Mouse (Mus musculus): ENCODE measurements at regions not wholly inside any gene's neighbourhood (a gene's known extent, or its start where the extent isn't known, plus 50 kb on each side); places are given as distances from the start of the nearest gene placed in this dataset.
"Not testable (repeated sequence)": the region's sequence is repeated elsewhere in the genome, so short reads cannot be mapped to it uniquely, and the experiment has no call there.

GRCm38 (mm10) chr12:77089624-77090278, 127.8 kb upstream of the Max start:
- no peaks in the 10 kb centered on the region for H3K36me3 ChIP-seq (ENCODE audit: control insufficient read depth, insufficient read depth)
- no peak overlapping the region for H3K27ac ChIP-seq (ENCODE audit: low read length)
- 55% methylated on average over 6 of the region's 6 CpGs for WGBS
- H3K4me2 ChIP-seq (ENCODE audit: low read depth, low read length): no peak overlapping the region
- ATAC-seq (replicated peaks; ENCODE audit: extremely low read depth, insufficient read depth, low FRiP score): no peak
- peaks cover 12% of the 10 kb centered on the region for H3K4me1 ChIP-seq (ENCODE audit: control insufficient read depth, insufficient read depth, low read length)
- H3K9me3 ChIP-seq (replicated peaks; ENCODE audit: control insufficient read depth, low read length): no peaks in the 10 kb centered on the region
- no peaks in the 10 kb centered on the region for H3K27me3 ChIP-seq (ENCODE audit: control insufficient read depth, insufficient read depth, low read length)
- no peak overlapping the region for H3K4me3 ChIP-seq (ENCODE audit: low read length)
- no peak overlapping the region for H3K9ac ChIP-seq (ENCODE audit: low read length)

GRCm38 (mm10) chr12:77088452-77088851, 126.5 kb upstream of the Max start:
- H3K4me2 ChIP-seq (ENCODE audit: low read depth, low read length): no peak overlapping the region
- no peak for ATAC-seq (replicated peaks; ENCODE audit: extremely low read depth, insufficient read depth, low FRiP score)
- H3K9ac ChIP-seq (ENCODE audit: low read length): no peak overlapping the region
- WGBS: 62% methylated on average over 2 of the region's 2 CpGs
- peaks cover 9% of the 10 kb centered on the region for H3K4me1 ChIP-seq (ENCODE audit: control insufficient read depth, insufficient read depth, low read length)
- H3K27ac ChIP-seq (ENCODE audit: low read length): no peak overlapping the region
- no peaks in the 10 kb centered on the region for H3K9me3 ChIP-seq (replicated peaks; ENCODE audit: control insufficient read depth, low read length)
- H3K36me3 ChIP-seq (ENCODE audit: control insufficient read depth, insufficient read depth): no peaks in the 10 kb centered on the region
- no peaks in the 10 kb centered on the region for H3K27me3 ChIP-seq (ENCODE audit: control insufficient read depth, insufficient read depth, low read length)
- no peak overlapping the region for H3K4me3 ChIP-seq (ENCODE audit: low read length)

DNA sequence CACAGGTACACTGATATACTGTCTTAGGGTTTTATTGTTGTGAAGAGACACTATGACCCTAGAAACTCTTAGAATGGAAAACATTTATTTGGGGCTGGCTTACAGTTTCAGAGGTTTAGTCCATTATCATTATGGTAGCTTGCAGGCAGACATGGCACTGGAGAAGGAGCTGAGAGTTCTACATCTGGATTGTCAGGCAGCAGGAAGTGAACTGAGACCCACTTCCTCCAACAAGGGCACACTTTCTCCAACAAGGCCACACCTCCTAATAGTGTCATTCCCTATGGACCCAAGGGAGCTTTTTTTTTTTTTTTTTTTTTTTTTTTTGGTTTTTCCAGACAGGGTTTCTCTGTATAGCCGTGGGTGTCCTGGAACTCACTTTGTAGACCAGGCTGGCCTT, 124.9 kb upstream of the Max start:
- not testable (repeated sequence) for H3K4me3 ChIP-seq (ENCODE audit: low read length); ATAC-seq (replicated peaks; ENCODE audit: extremely low read depth, insufficient read depth, low FRiP score); H3K9ac ChIP-seq (ENCODE audit: low read length); H3K27ac ChIP-seq (ENCODE audit: low read length); H3K36me3 ChIP-seq (ENCODE audit: control insufficient read depth, insufficient read depth); H3K27me3 ChIP-seq (ENCODE audit: control insufficient read depth, insufficient read depth, low read length); H3K9me3 ChIP-seq (replicated peaks; ENCODE audit: control insufficient read depth, low read length); H3K4me2 ChIP-seq (ENCODE audit: low read depth, low read length); H3K4me1 ChIP-seq (ENCODE audit: control insufficient read depth, insufficient read depth, low read length)
- WGBS: 87% methylated on average over 1 of the region's 1 CpGs

DNA sequence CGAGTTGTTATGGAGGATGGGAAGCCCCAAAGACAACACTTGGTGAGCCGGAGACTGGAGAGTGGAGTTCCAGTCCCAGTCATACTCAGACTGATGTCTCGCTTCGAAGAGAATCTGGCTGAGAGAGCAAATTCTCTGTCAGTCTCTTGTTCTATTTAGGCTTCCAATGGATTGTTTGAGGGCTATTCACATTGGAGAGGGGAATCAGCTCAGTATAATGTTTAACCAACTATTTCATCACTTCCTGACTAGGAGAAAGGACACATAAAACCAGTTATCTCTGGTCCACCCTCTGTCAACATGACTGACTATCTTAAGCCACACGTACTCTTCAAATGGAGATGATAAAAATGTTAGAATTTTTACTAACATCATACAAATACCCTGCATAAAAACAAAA, 123.9 kb upstream of the Max start:
- ATAC-seq (replicated peaks; ENCODE audit: extremely low read depth, insufficient read depth, low FRiP score): no peak
- no peak overlapping the region for H3K4me2 ChIP-seq (ENCODE audit: low read depth, low read length)
- WGBS: 75% methylated on average over 5 of the region's 5 CpGs
- no peak overlapping the region for H3K9ac ChIP-seq (ENCODE audit: low read length)
- no peak overlapping the region for H3K4me3 ChIP-seq (ENCODE audit: low read length)
- no peak overlapping the region for H3K27ac ChIP-seq (ENCODE audit: low read length)
- no peaks in the 10 kb centered on the region for H3K27me3 ChIP-seq (ENCODE audit: control insufficient read depth, insufficient read depth, low read length)
- H3K4me1 ChIP-seq (ENCODE audit: control insufficient read depth, insufficient read depth, low read length): 0 out of 2 replicates have a peak, but pooled peaks cover 2% of the 10 kb centered on the region
- H3K36me3 ChIP-seq (ENCODE audit: control insufficient read depth, insufficient read depth): no peaks in the 10 kb centered on the region
- H3K9me3 ChIP-seq (replicated peaks; ENCODE audit: control insufficient read depth, low read length): no peaks in the 10 kb centered on the region

GRCm38 (mm10) chr12:77085244-77085643, 123.2 kb upstream of the Max start:
- Histone ChIP-seq H3K4me1 (ENCODE audit: control insufficient read depth, insufficient read depth, low read length) (0 out of 2 replicates have a peak, but pooled peaks cover 2% of the 10 kb centered on the region), H3K27ac (ENCODE audit: low read length) (no peak overlapping the region), H3K36me3 (ENCODE audit: control insufficient read depth, insufficient read depth) (no peaks in the 10 kb centered on the region), H3K4me2 (ENCODE audit: low read depth, low read length) (no peak overlapping the region), H3K4me3 (ENCODE audit: low read length) (no peak overlapping the region), H3K9ac (ENCODE audit: low read length) (no peak overlapping the region), H3K27me3 (ENCODE audit: control insufficient read depth, insufficient read depth, low read length) (no peaks in the 10 kb centered on the region), H3K9me3 (replicated peaks; ENCODE audit: control insufficient read depth, low read length) (no peaks in the 10 kb centered on the region)
- WGBS: 67% methylated on average over 7 of the region's 7 CpGs
- no peak for ATAC-seq (replicated peaks; ENCODE audit: extremely low read depth, insufficient read depth, low FRiP score)

GRCm38 (mm10) chr12:77084744-77085143, 122.7 kb upstream of the Max start:
- ATAC-seq (replicated peaks; ENCODE audit: extremely low read depth, insufficient read depth, low FRiP score): no peak
- no peaks in the 10 kb centered on the region for H3K4me1 ChIP-seq (ENCODE audit: control insufficient read depth, insufficient read depth, low read length)
- H3K4me3 ChIP-seq (ENCODE audit: low read length): no peak overlapping the region
- H3K9ac ChIP-seq (ENCODE audit: low read length): no peak overlapping the region
- H3K36me3 ChIP-seq (ENCODE audit: control insufficient read depth, insufficient read depth): no peaks in the 10 kb centered on the region
- no peak overlapping the region for H3K27ac ChIP-seq (ENCODE audit: low read length)
- no peaks in the 10 kb centered on the region for H3K9me3 ChIP-seq (replicated peaks; ENCODE audit: control insufficient read depth, low read length)
- WGBS: 87% methylated on average over 5 of the region's 5 CpGs
- H3K27me3 ChIP-seq (ENCODE audit: control insufficient read depth, insufficient read depth, low read length): no peaks in the 10 kb centered on the region
- H3K4me2 ChIP-seq (ENCODE audit: low read depth, low read length): no peak overlapping the region

DNA sequence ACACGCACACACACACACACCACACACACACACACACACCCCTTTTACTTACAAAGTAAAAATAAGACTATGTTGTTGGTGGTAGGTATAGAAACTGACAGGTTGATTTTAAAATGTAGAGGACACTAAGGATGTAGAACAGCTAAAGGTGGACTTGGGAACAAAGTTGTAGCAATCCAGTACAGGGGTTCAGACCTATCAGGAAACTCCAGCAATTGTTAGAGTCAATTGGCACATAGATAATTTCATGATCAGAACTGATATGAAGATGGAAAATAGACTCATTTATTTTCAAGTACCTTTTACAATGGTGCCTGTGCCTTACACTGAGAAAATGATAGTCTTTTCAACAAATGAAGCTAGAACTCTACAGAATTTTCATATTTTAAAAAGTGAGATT, 122.3 kb upstream of the Max start:
- no peaks in the 10 kb centered on the region for H3K36me3 ChIP-seq (ENCODE audit: control insufficient read depth, insufficient read depth)
- no peak overlapping the region for H3K9ac ChIP-seq (ENCODE audit: low read length)
- H3K9me3 ChIP-seq (replicated peaks; ENCODE audit: control insufficient read depth, low read length): no peaks in the 10 kb centered on the region
- no peaks in the 10 kb centered on the region for H3K4me1 ChIP-seq (ENCODE audit: control insufficient read depth, insufficient read depth, low read length)
- no peak overlapping the region for H3K27ac ChIP-seq (ENCODE audit: low read length)
- 50% methylated on average over 1 of the region's 1 CpGs for WGBS
- no peak overlapping the region for H3K4me3 ChIP-seq (ENCODE audit: low read length)
- no peak for ATAC-seq (replicated peaks; ENCODE audit: extremely low read depth, insufficient read depth, low FRiP score)
- H3K27me3 ChIP-seq (ENCODE audit: control insufficient read depth, insufficient read depth, low read length): no peaks in the 10 kb centered on the region
- no peak overlapping the region for H3K4me2 ChIP-seq (ENCODE audit: low read depth, low read length)

DNA sequence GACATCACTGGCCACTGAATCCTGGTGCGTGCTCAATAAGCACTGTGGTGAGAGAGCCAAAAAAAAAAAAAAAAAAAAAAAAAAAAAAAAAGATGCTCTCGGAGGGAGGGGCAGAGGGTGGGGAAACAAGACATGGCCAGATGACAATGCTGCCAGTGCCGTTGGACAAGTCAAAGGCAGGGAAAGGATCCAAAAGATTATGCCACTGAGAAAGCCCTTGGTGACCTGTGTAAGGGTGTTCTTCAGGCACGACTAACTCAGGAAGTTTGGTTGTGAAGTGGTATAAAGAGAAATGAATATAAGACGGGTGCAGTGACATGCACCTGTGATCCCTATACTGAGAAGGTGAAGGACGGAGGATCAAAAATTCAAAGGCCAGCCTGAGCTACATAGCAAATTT, 121.8 kb upstream of the Max start:
- Histone ChIP-seq H3K4me1 (ENCODE audit: control insufficient read depth, insufficient read depth, low read length) (no peaks in the 10 kb centered on the region), H3K9ac (ENCODE audit: low read length) (no peak overlapping the region), H3K4me2 (ENCODE audit: low read depth, low read length) (no peak overlapping the region), H3K27ac (ENCODE audit: low read length) (no peak overlapping the region), H3K27me3 (ENCODE audit: control insufficient read depth, insufficient read depth, low read length) (no peaks in the 10 kb centered on the region), H3K4me3 (ENCODE audit: low read length) (no peak overlapping the region), H3K36me3 (ENCODE audit: control insufficient read depth, insufficient read depth) (no peaks in the 10 kb centered on the region), H3K9me3 (replicated peaks; ENCODE audit: control insufficient read depth, low read length) (no peaks in the 10 kb centered on the region)
- ATAC-seq (replicated peaks; ENCODE audit: extremely low read depth, insufficient read depth, low FRiP score): no peak
- WGBS: 75% methylated on average over 6 of the region's 6 CpGs

- Histone ChIP-seq H3K9ac (ENCODE audit: low read length) (no peak overlapping the region), H3K36me3 (ENCODE audit: control insufficient read depth, insufficient read depth) (no peaks in the 10 kb centered on the region), H3K4me2 (ENCODE audit: low read depth, low read length) (no peak overlapping the region), H3K9me3 (replicated peaks; ENCODE audit: control insufficient read depth, low read length) (no peaks in the 10 kb centered on the region), H3K27ac (ENCODE audit: low read length) (no peak overlapping the region), H3K4me1 (ENCODE audit: control insufficient read depth, insufficient read depth, low read length) (no peaks in the 10 kb centered on the region), H3K27me3 (ENCODE audit: control insufficient read depth, insufficient read depth, low read length) (no peaks in the 10 kb centered on the region), H3K4me3 (ENCODE audit: low read length) (no peak overlapping the region)
- WGBS: 90% methylated on average over 2 of the region's 2 CpGs
- no peak for ATAC-seq (replicated peaks; ENCODE audit: extremely low read depth, insufficient read depth, low FRiP score)
These were observed 119.8 kb upstream of the Max start for GRCm38 (mm10) chr12:77081774-77082173.
